Mouse (Mus musculus) embryonic facial prominence, embryonic 11.5 days (tissue): Measurements from ENCODE around the gene Fcor. TPM values are rescaled to one million over a fixed set of nuclear protein-coding genes. Genes with fewer than 3 reads are reported as not detected.

Experiments
- ATAC-seq: fragments of 200-750 bp; cut with Nextera tagmentation; replicated peaks from 2 replicates; pipeline ENCODE4 v1.8.0; 2017; ENCODE audit warnings: low read depth; ENCODE audit not compliant: insufficient number of reproducible peaks, low FRiP score, low TSS enrichment
- DNase-seq: peaks from one replicate; pipeline ENCODE4 v3.0.0-alpha.2; 2015; ENCODE audit warnings: low spot score
- H3K27ac ChIP-seq: fragments of 300-500 bp; sonication (generic); replicated peaks from 2 replicates; pipeline ENCODE4 v1.5.1; 2014; ENCODE audit warnings: mild to moderate bottlenecking, low read depth, low read length, control low read depth
- H3K27me3 ChIP-seq: fragments of 300-500 bp; sonication (generic); 2 replicates; pipeline ENCODE4 v1.6.1; 2014; ENCODE audit warnings: mild to moderate bottlenecking, low read length, moderate library complexity, mixed read lengths; ENCODE audit not compliant: control insufficient read depth, insufficient read depth
- H3K36me3 ChIP-seq: fragments of 300-500 bp; sonication (generic); replicated peaks from 2 replicates; pipeline ENCODE4 v1.6.1; 2014; ENCODE audit warnings: low read depth, mild to moderate bottlenecking, low read length, moderate library complexity, mixed read lengths; ENCODE audit not compliant: control insufficient read depth, insufficient read depth
- H3K4me1 ChIP-seq: fragments of 300-500 bp; sonication (generic); 2 replicates; pipeline ENCODE4 v1.6.1; 2014; ENCODE audit warnings: low read length, mixed read lengths; ENCODE audit not compliant: control insufficient read depth, insufficient read depth
- H3K4me2 ChIP-seq: fragments of 300-500 bp; sonication (generic); 2 replicates; pipeline ENCODE4 v1.6.1; 2014; ENCODE audit warnings: low read depth, mild to moderate bottlenecking, control low read depth, low read length, moderate library complexity
- H3K4me3 ChIP-seq: fragments of 300-500 bp; sonication (generic); 2 replicates; pipeline ENCODE4 v1.5.1; 2014; ENCODE audit warnings: low read depth, low read length, control low read depth
- H3K9ac ChIP-seq: fragments of 300-500 bp; sonication (generic); replicated peaks from 2 replicates; pipeline ENCODE4 v1.6.1; 2014; ENCODE audit warnings: mild to moderate bottlenecking, control low read depth, low read length
- H3K9me3 ChIP-seq: fragments of 300-500 bp; sonication (generic); replicated peaks from 2 replicates; pipeline ENCODE4 v1.6.1; 2016; ENCODE audit warnings: mild to moderate bottlenecking, low read length, inconsistent platforms, mixed read lengths; ENCODE audit not compliant: control insufficient read depth
- WGBS: fragments of 180-500 bp; shearing (Covaris S2); extraction: QIAGEN DNeasy Blood & Tissue Kit; methylation state at CpG from one replicate; pipeline ENCODE4 v1.1.7; 2014; 5-methylcytosine and 5-hydroxymethylcytosine counted together
- polyA plus RNA-seq: library from polyadenylated mRNA; unstranded; fragments of >200 nt; fragmentation: Nextera tagmentation; extraction: Ambion mirVana; gene quantifications from 2 replicates; pipeline ENCODE4 v1.2.1, GENCODE M21; 2014

The Fcor gene
- polyA plus RNA-seq, 1 experiment from 2014 or later, result 7.8 TPM

DNA sequence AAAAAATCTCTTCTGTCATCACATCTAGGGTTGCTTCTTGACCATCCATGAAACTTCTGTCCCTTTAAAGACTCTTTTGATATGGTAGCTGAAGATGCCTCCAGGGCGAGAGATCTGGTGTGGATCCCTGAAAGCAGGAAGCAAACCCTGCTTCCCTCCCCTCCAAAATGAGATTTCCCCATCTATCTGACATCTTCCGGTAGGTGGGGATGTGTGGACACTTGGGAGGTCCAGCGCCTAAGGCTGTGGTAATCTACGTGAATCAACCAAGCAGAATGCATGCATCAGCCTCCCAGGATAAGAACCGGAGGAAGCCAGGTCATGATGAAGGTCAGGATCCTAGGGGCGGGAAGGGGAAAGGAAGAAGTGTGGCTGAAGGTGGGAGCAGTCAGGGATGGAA lies 6.7 kb downstream of the Fcor start, which contains the start of gene Mcemp1:
Mcemp1 (plus strand) TSS at position 248 of the 400 bp plus-strand sequence.
- no peaks in the 10 kb centered on the region for H3K36me3 ChIP-seq
- no peaks in the 10 kb centered on the region for H3K4me1 ChIP-seq
- ATAC-seq (no peak), DNase-seq (no peak)
- no peaks in the 10 kb centered on the region for H3K9me3 ChIP-seq
- no peak within 1 kb of the TSS for H3K9ac ChIP-seq
- H3K4me2 ChIP-seq, result no peak within 1 kb of the TSS
- no peaks in the 10 kb centered on the region for H3K27me3 ChIP-seq
- WGBS, result 59% methylated on average over 6 of the region's 6 CpGs
- no peak within 1 kb of the TSS for H3K4me3 ChIP-seq
- H3K27ac ChIP-seq, result no peak within 1 kb of the TSS

- DNase-seq (no peak), ATAC-seq (no peak)
- Histone ChIP-seq H3K36me3 (no peaks in the 10 kb centered on the region), H3K27ac (no peak overlapping the region), H3K27me3 (no peaks in the 10 kb centered on the region), H3K9me3 (no peaks in the 10 kb centered on the region), H3K4me1 (no peaks in the 10 kb centered on the region), H3K4me3 (no peak overlapping the region), H3K4me2 (no peak overlapping the region), H3K9ac (no peak overlapping the region)
- 66% methylated on average over 5 of the region's 5 CpGs for WGBS
Measured at GRCm38 (mm10) chr8:3664405-3664804, 7.8 kb downstream of the Fcor start.

- H3K27me3 ChIP-seq, result no peaks in the 10 kb centered on the region
- no peaks in the 10 kb centered on the region for H3K9me3 ChIP-seq
- DNase-seq (no peak), ATAC-seq (no peak)
- H3K9ac ChIP-seq, result no peak overlapping the region
- no peak overlapping the region for H3K27ac ChIP-seq
- H3K4me2 ChIP-seq, result no peak overlapping the region
- no peaks in the 10 kb centered on the region for H3K36me3 ChIP-seq
- H3K4me3 ChIP-seq, result no peak overlapping the region
- H3K4me1 ChIP-seq, result no peaks in the 10 kb centered on the region; the same call in 1 of the 2 replicates
- 79% methylated on average over 8 of the region's 8 CpGs for WGBS
Measured at GRCm38 (mm10) chr8:3660889-3661288, 11.3 kb downstream of the Fcor start.

DNA sequence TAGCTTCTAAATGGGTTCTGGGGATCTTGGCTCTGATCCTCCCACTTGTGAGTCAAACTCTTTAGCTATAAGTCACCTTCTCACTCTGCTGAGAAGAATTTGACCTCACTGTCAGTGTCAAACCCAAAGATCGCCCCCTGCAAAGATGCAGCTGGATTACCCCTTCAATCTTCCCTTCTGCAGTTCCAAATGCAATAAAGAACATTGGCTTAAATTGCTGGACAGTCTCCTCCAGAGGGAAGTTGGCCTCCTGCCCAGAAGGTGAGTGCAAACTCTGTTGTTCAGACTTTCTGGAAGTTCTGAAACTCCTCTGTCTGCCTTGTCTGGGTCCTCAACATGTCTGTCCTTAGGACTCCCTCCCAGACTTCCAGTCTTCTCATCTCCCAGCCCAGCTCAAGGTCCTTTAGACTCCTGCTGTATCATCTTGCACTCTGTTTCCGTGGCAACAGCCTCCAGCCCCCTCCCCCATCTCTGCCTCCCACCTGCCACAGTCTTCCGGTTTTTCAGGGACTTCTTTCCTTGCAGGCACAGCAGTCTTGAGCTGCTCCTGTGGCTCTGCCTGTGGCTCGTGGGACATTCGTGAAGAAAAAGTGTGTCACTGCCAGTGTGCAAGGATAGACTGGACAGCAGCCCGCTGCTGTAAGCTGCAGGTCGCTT lies 15.3 kb downstream of the Fcor start:
- H3K4me3 ChIP-seq, result no peak overlapping the region
- no peak; the same call in 1 of the 2 replicates for ATAC-seq
- peak; percentile 63 for DNase-seq
- no peak overlapping the region for H3K9ac ChIP-seq
- no peaks in the 10 kb centered on the region for H3K27me3 ChIP-seq
- WGBS, result 29% methylated on average over 7 of the region's 7 CpGs
- no peak overlapping the region; the same call in 1 of the 2 replicates for H3K27ac ChIP-seq
- no peaks in the 10 kb centered on the region; the same call in 1 of the 2 replicates for H3K4me1 ChIP-seq
- no peaks in the 10 kb centered on the region for H3K9me3 ChIP-seq
- H3K36me3 ChIP-seq, result no peaks in the 10 kb centered on the region
- H3K4me2 ChIP-seq, result peak overlapping the region; percentile 20; the same call in 1 of the 2 replicates

- DNase-seq (no peak), ATAC-seq (no peak)
Measured at GRCm38 (mm10) chr8:3655526-3655925, 16.6 kb downstream of the Fcor start, which contains the start of gene Retn. Gene Retn, plus strand, starts transcription at chr8:3655770.

DNA sequence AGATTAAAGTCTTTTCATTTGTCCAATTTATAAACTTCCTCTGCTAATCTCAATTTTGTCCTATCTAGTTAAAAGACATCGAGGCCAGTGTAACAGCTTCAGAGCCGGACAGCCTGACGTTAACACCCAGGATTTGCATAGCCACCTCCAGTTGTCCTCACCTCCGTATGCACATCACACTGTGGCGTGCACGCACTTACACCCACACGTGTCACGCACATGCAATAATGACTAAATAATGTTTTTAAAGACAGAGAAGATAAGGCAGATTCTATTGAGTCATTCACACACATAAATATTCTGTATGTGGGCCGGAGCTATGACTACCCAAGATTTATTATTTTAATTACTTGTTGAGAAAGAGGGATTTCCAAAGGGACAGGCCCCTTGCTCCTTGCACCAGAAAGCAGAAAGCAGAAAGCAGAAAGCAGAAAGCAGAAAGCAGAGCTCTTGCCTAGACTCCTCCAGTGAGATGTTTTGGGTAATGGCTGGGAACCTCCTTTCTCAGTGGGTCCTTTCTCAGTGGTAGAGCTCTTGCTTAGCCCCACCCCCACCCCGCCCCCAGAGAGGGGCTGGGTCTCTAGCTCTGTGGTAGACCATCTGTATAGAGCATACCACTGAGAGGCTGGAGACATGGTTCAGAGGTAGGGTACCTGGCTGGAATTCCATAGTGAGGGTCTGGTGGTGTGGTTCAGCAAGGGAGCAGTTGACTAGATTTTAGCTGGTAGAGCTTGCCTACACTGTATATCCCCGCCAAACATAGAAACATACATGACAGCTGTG lies 17.2 kb downstream of the Fcor start:
- Histone ChIP-seq H3K4me2 (no peak overlapping the region), H3K9me3 (no peaks in the 10 kb centered on the region), H3K4me3 (no peak overlapping the region), H3K27me3 (no peaks in the 10 kb centered on the region), H3K4me1 (no peaks in the 10 kb centered on the region; the same call in 1 of the 2 replicates), H3K36me3 (no peaks in the 10 kb centered on the region), H3K27ac (no peak overlapping the region), H3K9ac (no peak overlapping the region)
- 77% methylated on average over 11 of the region's 11 CpGs for WGBS
- no peak for ATAC-seq
- no peak for DNase-seq

More at GRCm38 (mm10) chr8:3655526-3655925, 16.6 kb downstream of the Fcor start, which contains the start of gene Retn:
- no peak within 1 kb of the TSS for H3K4me2 ChIP-seq
- H3K9ac ChIP-seq, result no peak within 1 kb of the TSS
- 68% methylated on average over 3 of the region's 3 CpGs for WGBS
- H3K27ac ChIP-seq, result no peak within 1 kb of the TSS
- no peaks in the 10 kb centered on the region; the same call in 1 of the 2 replicates for H3K4me1 ChIP-seq
- no peak within 1 kb of the TSS for H3K4me3 ChIP-seq
- no peaks in the 10 kb centered on the region for H3K9me3 ChIP-seq
- H3K36me3 ChIP-seq, result no peaks in the 10 kb centered on the region
- H3K27me3 ChIP-seq, result no peaks in the 10 kb centered on the region

DNA sequence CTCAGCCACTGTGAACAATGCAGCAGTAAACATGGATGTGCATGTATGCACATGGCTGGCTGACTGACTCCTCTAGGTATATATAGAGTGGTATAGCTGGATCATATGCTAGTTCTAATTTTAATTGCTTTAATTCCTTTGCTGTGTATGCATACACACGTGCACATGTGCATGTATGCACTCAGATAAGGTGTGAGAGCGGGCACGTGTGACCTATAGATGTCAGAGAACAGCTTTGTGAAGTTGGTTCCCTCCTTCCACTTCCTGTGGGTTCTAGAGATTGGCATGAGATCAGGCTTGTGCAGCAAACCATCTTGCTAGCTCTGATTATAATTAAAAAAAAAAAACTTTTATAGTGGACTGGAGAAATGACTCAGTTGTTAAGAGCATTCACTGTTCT lies 19.3 kb downstream of the Fcor start:
- Histone ChIP-seq H3K9me3 (no peaks in the 10 kb centered on the region), H3K9ac (no peak overlapping the region), H3K4me2 (no peak overlapping the region), H3K27me3 (no peaks in the 10 kb centered on the region), H3K4me3 (no peak overlapping the region), H3K4me1 (no peaks in the 10 kb centered on the region; the same call in 1 of the 2 replicates), H3K27ac (no peak overlapping the region), H3K36me3 (no peaks in the 10 kb centered on the region)
- 68% methylated on average over 3 of the region's 3 CpGs for WGBS
- ATAC-seq (no peak), DNase-seq (no peak)

DNA sequence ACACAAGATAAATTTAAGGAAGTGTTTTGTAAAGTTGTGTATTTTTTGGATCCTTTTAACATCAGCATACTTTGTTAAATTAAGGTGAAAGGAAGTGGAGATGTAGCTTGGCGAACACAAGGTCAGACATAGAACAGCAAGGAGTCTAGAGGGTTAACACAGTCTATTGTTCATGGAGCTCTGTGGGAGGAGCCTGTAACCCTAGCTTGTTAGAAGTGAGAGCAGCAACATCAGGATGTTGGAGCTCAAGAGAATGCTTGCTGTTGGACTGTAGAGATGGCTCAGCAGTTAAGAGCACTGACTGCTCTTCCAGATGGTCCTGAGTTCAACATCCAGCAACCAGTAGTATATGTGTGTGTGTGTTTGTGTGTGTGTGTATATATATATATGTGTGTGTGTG lies 23.2 kb downstream of the Fcor start:
- Histone ChIP-seq H3K4me1 (no peaks in the 10 kb centered on the region), H3K4me2 (no peak overlapping the region), H3K27me3 (no peaks in the 10 kb centered on the region), H3K27ac (no peak overlapping the region), H3K9ac (no peak overlapping the region), H3K4me3 (no peak overlapping the region), H3K9me3 (no peaks in the 10 kb centered on the region), H3K36me3 (no peaks in the 10 kb centered on the region)
- WGBS, result 39% methylated on average over 1 of the region's 1 CpGs
- ATAC-seq (no peak), DNase-seq (peak; percentile 41)
